Mouse (Mus musculus): Measurements from ENCODE around the gene She. TPM values are rescaled to one million over a fixed set of nuclear protein-coding genes. Genes with fewer than 3 reads are reported as not detected.

The She gene
- polyA plus RNA-seq, 1 experiment: 3.4 TPM

- DNase-seq (ENCODE audit: low spot score): no peak
Measured at GRCm38 (mm10) chr3:89817056-89817455, 14.1 kb upstream of the She start.

DNA sequence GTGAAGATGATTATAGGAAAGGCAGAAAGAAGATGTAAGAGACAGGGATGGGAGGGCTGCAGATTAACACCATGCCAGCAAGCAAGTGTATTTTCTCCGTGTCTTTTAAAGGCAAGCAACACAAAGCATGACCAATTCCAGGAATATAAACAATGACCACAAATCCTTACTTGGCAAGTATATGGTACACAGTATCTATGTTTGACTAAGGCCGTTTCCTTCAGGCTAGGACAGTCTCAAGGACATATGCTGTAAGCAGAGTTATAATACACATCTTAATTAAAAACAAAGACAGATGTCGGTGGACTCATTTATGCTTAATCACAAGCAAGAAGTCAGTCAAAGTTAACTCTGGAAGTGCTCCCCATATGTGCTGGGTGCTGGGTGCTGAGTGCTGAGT lies 12.6 kb upstream of the She start:
- no peak for DNase-seq (ENCODE audit: low spot score)

DNA sequence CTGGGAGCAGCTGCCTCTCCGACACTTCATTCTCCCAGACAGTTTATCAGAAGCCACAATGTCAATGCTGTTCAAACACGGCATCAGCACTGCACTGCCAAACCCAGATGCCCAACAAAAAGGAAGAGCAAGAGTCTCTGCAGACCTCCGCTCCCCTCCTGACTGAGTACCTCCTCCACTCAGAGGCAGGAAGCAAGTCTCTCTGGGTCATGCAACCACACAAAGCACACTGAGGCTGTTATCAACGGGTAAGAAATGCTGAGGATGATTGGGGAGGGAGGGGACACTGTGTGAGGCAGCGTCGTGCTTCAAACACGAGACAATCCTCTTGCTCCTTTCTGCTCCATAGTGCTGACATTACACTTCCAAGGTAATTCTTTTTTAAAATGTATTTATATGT lies 11.3 kb upstream of the She start:
- DNase-seq (ENCODE audit: low spot score): no peak

DNA sequence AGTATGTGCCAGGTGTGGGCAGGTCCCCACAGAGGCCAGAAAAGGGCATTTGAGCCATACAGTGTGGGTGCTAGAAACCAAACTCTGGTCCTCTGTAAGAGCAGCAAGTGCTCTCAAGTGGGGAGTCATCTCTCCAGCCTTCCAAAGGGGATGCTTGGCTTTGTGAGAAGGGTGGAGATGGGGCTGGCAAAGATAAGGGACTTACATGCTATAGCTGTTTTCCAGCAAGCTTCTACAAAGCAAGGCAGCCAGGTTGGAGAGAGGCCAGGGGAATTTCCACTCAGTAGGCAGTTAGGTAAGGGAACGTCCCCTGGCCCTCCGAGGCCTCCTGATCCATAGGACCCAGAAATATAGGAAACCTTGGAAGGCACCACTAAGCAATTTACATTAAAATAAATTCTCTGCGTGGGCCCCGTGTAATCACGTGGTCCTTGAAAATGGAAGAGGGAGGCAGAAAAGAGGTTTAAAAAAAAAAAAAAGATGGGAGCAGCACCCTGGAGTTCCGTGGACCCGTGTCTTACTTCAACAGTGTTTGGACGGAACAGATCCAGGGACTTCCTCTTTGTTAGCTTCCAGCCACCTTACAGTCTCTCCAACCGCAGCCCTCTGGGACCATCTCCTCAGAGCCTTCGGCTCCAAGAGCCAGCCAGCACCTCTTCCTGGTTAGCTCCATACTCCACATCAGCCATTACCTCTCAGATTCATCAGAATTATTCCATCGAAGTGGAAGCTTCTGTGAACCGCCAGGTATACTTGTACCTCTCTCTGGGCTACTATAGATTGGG lies 10.7 kb upstream of the She start:
- DNase-seq (ENCODE audit: low spot score): no peak

- no peak for DNase-seq (ENCODE audit: low spot score)
Measured at GRCm38 (mm10) chr3:89821096-89821513, 10.1 kb upstream of the She start.

- DNase-seq (ENCODE audit: low spot score): no peak
Measured at GRCm38 (mm10) chr3:89821548-89822480, 9.4 kb upstream of the She start.

GRCm38 (mm10) chr3:89823594-89823993 lies 7.6 kb upstream of the She start:
- DNase-seq (ENCODE audit: low spot score): no peak

GRCm38 (mm10) chr3:89826295-89826694 lies 4.9 kb upstream of the She start:
- no peak for DNase-seq (ENCODE audit: low spot score)

GRCm38 (mm10) chr3:89835362-89835761 lies 4.2 kb downstream of the She start:
- DNase-seq (ENCODE audit: low spot score): no peak

- no peak for DNase-seq (ENCODE audit: low spot score)
Measured at GRCm38 (mm10) chr3:89842258-89842657, 11.1 kb downstream of the She start.

DNA sequence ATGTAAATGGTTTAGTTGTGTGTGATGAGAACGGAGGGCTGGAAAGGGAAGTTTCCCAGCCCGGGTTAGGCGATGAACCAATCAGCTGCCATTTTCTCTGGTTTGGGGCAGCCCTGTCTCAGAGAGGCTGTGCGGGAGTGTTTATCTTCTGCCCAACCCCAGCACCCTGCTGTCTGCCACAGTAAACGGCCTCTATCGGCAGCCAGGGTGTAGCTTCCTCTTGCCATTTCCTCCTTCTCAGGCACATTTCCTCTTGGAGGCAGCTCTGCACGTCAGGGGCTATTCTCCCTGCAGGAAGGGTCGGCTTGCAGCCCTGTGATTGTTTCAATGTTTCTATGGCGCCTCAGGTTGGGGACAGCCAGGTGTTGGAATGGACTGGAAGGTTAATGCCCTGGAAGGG lies 12.0 kb downstream of the She start:
- DNase-seq (ENCODE audit: low spot score): no peak

GRCm38 (mm10) chr3:89845814-89846213 lies 14.6 kb downstream of the She start:
- no peak for DNase-seq (ENCODE audit: low spot score)

- no peak for DNase-seq (ENCODE audit: low spot score)
Measured at GRCm38 (mm10) chr3:89847126-89847525, 16.0 kb downstream of the She start.

DNA sequence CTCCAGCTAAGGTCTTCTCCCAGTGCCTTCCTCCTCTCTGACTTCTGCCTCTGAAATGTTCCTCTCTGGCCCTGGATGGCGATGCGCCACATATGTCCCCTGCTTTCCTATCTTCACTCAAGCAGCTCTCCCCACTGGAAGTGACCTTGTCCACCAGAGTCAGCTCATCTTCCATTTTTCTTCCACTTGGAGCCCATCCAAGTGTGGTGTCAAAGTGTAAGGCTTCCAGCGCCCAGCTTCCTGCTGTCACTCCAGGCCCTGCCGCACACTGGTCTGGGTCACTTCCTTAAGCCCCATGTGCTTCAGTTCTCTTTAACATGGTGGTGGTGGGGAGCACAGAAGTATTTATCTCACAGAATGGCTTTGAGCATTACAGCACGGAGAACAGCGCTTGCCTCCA lies 16.4 kb downstream of the She start:
- DNase-seq (ENCODE audit: low spot score): no peak

DNA sequence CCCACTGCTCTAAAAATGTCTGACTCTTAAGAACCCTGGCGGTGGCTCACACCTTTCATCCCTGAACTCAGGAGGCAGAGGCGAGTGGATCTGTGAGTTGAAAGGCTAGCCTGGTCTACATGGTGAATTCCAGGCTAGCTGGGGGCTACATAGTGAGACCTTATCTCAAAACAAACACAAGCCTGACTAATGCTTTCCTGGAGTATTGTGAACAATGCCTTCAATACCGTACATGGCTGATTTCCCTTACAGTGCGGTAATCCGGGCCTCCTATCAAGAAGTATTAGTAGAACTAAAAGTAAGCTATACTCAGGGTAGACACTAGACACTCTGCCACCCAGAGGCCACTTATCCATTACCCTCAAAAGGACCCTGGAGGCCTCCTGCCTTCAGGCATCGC lies 16.9 kb downstream of the She start:
- DNase-seq (ENCODE audit: low spot score): no peak

DNA sequence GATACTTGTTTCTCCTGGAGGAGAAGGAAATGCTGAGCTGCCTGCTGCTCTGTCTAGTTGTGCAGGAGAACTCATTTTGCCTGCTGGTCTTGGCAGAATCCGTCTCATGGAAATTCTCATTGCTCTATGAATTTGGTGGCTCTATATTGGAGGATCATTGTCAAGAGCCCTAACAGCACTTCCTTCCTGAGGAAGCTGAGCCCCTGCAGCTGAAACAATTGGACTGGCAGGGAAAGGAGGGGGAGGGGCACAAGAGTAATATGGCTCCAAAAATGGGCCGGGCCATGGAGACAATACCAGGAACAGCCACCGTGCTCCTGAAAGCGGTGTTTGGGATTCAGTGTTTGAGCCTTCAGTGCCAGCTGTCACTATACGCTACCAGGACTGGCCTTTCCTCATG lies 22.6 kb downstream of the She start:
- DNase-seq (ENCODE audit: low spot score): no peak

DNA sequence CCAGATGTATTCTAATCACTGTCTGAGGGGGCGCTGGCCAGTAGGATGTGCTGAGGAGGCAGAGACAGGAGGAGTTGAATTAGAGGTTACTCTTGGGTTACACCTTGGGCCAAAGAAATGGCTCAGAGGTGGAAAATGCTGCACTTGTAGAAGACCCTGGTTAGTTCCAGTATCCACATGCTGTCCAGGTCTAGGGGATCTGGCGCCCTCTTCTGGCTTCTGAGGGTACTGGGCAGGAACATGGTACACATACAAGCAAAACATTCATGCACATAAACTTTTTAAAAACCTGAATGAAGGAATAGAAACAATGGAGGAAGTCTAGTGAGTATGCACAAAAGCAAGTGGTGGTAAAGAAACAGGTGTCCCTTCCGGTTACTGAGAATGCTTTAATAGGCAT lies 26.2 kb downstream of the She start:
- no peak for DNase-seq (ENCODE audit: low spot score)

DNA sequence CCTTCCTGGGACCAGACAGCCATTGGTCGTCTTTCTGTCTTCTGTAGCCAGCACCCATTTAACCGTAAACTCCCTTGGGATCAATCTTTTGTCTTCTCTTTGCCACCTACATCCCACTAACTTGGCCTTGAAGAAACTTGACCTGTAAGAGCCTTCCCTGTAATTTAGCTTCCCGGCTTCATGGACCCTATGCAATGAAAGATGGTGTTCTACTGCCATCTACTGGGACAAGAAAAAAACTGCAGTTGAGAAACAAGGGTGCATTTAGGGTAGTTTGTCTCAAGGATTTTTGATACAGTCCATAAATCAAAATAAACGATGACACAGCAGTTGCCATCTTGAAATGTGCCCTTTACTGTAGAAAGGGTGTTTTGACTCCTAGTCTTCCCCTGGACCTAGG lies 27.0 kb downstream of the She start:
- no peak for DNase-seq (ENCODE audit: low spot score)

GRCm38 (mm10) chr3:89858888-89859287 lies 27.7 kb downstream of the She start:
- DNase-seq (ENCODE audit: low spot score): no peak

DNA sequence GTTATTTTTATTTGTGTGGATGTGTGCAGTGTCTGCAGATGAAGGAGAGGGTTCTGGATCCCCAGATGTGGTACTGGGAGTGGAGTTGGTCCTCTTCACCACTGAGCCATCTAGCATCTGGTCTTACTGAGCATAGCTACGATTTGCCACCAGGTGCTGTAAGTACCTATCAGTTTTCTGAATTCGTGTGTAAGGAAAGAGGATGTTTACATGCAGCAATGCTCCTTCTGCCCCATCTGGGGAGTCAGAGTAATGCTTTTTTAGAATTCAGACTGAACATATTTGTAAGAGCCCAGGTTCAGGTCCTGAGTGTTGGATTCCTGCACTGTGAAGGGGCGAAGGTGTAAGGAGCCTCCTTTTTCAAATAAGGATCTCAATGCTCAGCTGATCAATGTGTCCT lies 28.8 kb downstream of the She start:
- DNase-seq (ENCODE audit: low spot score): no peak

GRCm38 (mm10) chr3:89860343-89860742 lies 29.2 kb downstream of the She start:
- no peak for DNase-seq (ENCODE audit: low spot score)

GRCm38 (mm10) chr3:89861070-89861469 lies 29.9 kb downstream of the She start:
- DNase-seq (ENCODE audit: low spot score): peak; percentile 45

- DNase-seq (ENCODE audit: low spot score): no peak
Measured at GRCm38 (mm10) chr3:89862182-89862761, 31.1 kb downstream of the She start.

Data from urinary bladder, adult 2 months (tissue).